Mouse (Mus musculus) CD4-positive naive resting alpha-beta T cell, adult 57 days (primary cell): Measurements from ENCODE around the gene Spata31d1c. TPM values are rescaled to one million over a fixed set of nuclear protein-coding genes. Genes with fewer than 3 reads are reported as not detected.

Experiments
- total RNA-seq: library from RNA; stranded (reverse); gene quantifications from one replicate; pipeline ENCODE4 v1.2.4, GENCODE M21; 2023

The Spata31d1c gene
- not detected for total RNA-seq

DNA sequence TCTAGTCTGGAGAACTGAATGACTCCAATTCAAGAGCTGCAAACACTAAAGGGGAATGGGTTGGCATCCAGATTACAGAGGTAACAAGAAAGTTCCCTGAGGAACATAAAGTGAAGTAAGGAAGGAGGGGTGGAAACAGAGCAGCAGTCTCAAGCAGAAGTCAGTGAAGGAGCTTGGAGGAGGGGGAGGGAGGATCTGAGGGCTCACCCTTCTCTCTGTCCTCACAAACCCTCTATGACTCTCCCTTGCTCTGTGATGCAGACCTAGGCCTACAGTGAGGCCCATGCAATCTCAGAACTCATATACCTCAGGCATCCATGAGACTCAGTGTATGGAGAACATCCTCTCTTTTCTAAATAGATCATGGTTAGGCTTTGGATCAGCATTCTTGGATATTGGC, at the start of gene Spata31d1c:
Gene Spata31d1c, plus strand, starts transcription at position 301 of the 400 bp plus-strand sequence.

DNA sequence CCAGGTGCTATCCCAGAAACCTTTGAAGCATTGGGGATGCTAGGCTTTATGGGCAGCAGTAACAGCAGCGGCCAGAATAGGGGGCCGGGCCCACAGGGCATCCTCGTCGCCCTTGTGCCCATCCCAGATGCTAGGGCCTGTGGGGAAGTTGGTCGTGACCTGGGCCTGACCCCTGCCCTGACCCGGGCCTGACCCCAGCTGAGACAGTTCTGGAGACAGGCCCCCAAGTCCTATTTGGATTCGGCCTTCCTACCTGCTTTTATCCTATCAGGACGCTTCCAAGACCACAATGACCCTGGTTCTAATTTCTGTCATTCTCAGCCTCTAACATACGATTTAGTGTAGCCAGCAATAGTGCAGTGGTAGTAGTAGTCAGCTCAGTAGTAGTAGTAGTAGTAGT, 19.8 kb downstream of the Spata31d1c start, which contains the start of gene Prss47:
Gene Prss47, minus strand, starts transcription at position 101 of the 400 bp plus-strand sequence.

Other genes starting within 250 kb of the Spata31d1c start
- gene Cntnap3, start 129.1 kb upstream of the Spata31d1c start, total RNA-seq, result not detected
- not detected for gene Spata31, start 115.7 kb upstream of the Spata31d1c start, total RNA-seq
- not detected for gene Prss47, start 19.7 kb downstream of the Spata31d1c start, total RNA-seq
- gene Mfsd14b, start 79.9 kb downstream of the Spata31d1c start, total RNA-seq, result 34.1 TPM
- not detected for gene Olfr465-ps1, start 105.0 kb downstream of the Spata31d1c start, total RNA-seq
- gene Olfr466, start 117.2 kb downstream of the Spata31d1c start, total RNA-seq, result not detected
- not detected for gene Nlrp4f, start 172.9 kb downstream of the Spata31d1c start, total RNA-seq
- gene Gm10775, start 226.5 kb downstream of the Spata31d1c start, total RNA-seq, result not detected
- 55.5 TPM for gene Zfp369, start 245.8 kb downstream of the Spata31d1c start, total RNA-seq